8 mouse cellular contexts compared by ENCODE assay signal in genomic region chr8:80739932-80740331, GRCm38 (mm10). TPM values are rescaled to one million over a fixed set of nuclear protein-coding genes. Genes with fewer than 3 reads are reported as not detected.
DNase-seq lines count a peak whose midpoint lies in the region; ATAC-seq and TF ChIP-seq lines count a peak whose summit lies in the region.

No protein-coding gene starts in this region.

- no peak for DNase-seq in neural tube, embryonic 11.5 days (ENCODE audit: low spot score)
- no peak for DNase-seq in neural tube, embryonic 10.5 days (ENCODE audit: extremely low spot score, low spot score)
- DNase-seq in right cerebral cortex, postnatal 4 days, result no peak
- DNase-seq in left cerebral cortex, postnatal 36 days (ENCODE audit: low spot score in 2 of 2), result no peak
- DNase-seq in kidney, adult 9 months, result no peak

- H3K9ac ChIP-seq in neural tube, embryonic 11.5 days (ENCODE audit: low read length), result peak overlapping the region; percentile 30
- H3K9ac ChIP-seq in limb, embryonic 13.5 days, result peak overlapping the region; percentile 70

- peak overlapping the region; percentile 35 for H3K4me3 ChIP-seq in neural tube, embryonic 11.5 days (ENCODE audit: low read depth, low read length)
- H3K4me3 ChIP-seq in limb, embryonic 13.5 days, result peak overlapping the region; percentile 95
- peak overlapping the region; percentile 93 for H3K4me3 ChIP-seq in small intestine, adult 2 months (ENCODE audit: low read depth, low read length)

- H3K27me3 ChIP-seq in neural tube, embryonic 11.5 days (ENCODE audit: control insufficient read depth, insufficient read depth, low read length), result no peaks in the 10 kb centered on the region
- H3K27me3 ChIP-seq in limb, embryonic 13.5 days, result no peaks in the 10 kb centered on the region
- no peaks in the 10 kb centered on the region for H3K27me3 ChIP-seq in small intestine, adult 2 months (ENCODE audit: control insufficient read depth, insufficient read depth, low read length)

- H3K4me1 ChIP-seq in neural tube, embryonic 11.5 days (ENCODE audit: control insufficient read depth, insufficient read depth, low read length), result peaks cover 4% of the 10 kb centered on the region
- H3K4me1 ChIP-seq in limb, embryonic 13.5 days, result peaks cover 8% of the 10 kb centered on the region
- no peaks in the 10 kb centered on the region for H3K4me1 ChIP-seq in small intestine, adult 2 months (ENCODE audit: control insufficient read depth, insufficient read depth, insufficient read length, low read length)

- no peaks in the 10 kb centered on the region for H3K9me3 ChIP-seq in neural tube, embryonic 11.5 days (ENCODE audit: control insufficient read depth, low read length)
- H3K9me3 ChIP-seq in limb, embryonic 13.5 days, result no peaks in the 10 kb centered on the region

- H3K27ac ChIP-seq in neural tube, embryonic 11.5 days (ENCODE audit: low read depth, low read length), result peak overlapping the region; percentile 56
- peak overlapping the region; percentile 85 for H3K27ac ChIP-seq in limb, embryonic 13.5 days
- H3K27ac ChIP-seq in small intestine, adult 2 months (ENCODE audit: insufficient read depth, low read depth, low read length), result peak overlapping the region; percentile 98

- no peak for TF ChIP-seq CTCF in small intestine, adult 2 months (IDR thresholded peaks at IDR 0.05; ENCODE audit: extremely low read depth, insufficient read length, insufficient replicate concordance, low read depth, low read length)

- no peak for TF ChIP-seq POLR2A in small intestine, adult 2 months (IDR thresholded peaks at IDR 0.05; ENCODE audit: low read depth, low read length)

- peak; percentile 39 for ATAC-seq in neural tube, embryonic 11.5 days (ENCODE audit: insufficient read depth, low FRiP score, low TSS enrichment)
- ATAC-seq in erythroid progenitor cell, adult 5-6 weeks (replicated peaks; ENCODE audit: low FRiP score, poor library complexity, severe bottlenecking), result peak; percentile 22; the same call in 1 of the 2 replicates
- ATAC-seq in limb, embryonic 13.5 days (ENCODE audit: low FRiP score, low read depth), result peak; percentile 42; the same call in 1 of the 2 replicates

- peak overlapping the region; percentile 35 for H3K4me2 ChIP-seq in neural tube, embryonic 11.5 days (ENCODE audit: low read depth)
- H3K4me2 ChIP-seq in limb, embryonic 13.5 days (replicated peaks), result peak overlapping the region; percentile 64

- peaks cover 5% of the 10 kb centered on the region for H3K36me3 ChIP-seq in neural tube, embryonic 11.5 days (ENCODE audit: control insufficient read depth, insufficient read depth, low read length)
- peaks cover 10% of the 10 kb centered on the region for H3K36me3 ChIP-seq in limb, embryonic 13.5 days
- H3K36me3 ChIP-seq in small intestine, adult 2 months (ENCODE audit: control insufficient read depth, insufficient read depth, low read length), result peaks cover 5% of the 10 kb centered on the region; the same call in 1 of the 2 replicates

- intact Hi-C loops in left cerebral cortex, postnatal 36 days (cut with DNase I), result no loop called here

- WGBS in neural tube, embryonic 11.5 days, result 18% methylated on average over 14 of the region's 14 CpGs
- 15% methylated on average over 14 of the region's 14 CpGs for WGBS in limb, embryonic 13.5 days
- 5% methylated on average over 14 of the region's 14 CpGs for WGBS in small intestine, adult 2 months

RNA-seq across cellular contexts. Expression of gene Smarca5, which starts 0.6 kb away (rescaled TPM):
- polyA plus RNA-seq in neural tube, embryonic 11.5 days (2014; fragmentation: Nextera tagmentation; extraction: Ambion mirVana), result 145 and 153 TPM in 2 replicates
- total RNA-seq in erythroid progenitor cell, adult 5-6 weeks (2015; ENCODE audit: low replicate concordance), result 96.9 and 107 TPM in 2 replicates
- total RNA-seq in erythroid progenitor cell, adult 5-6 weeks (2017; ENCODE audit: low replicate concordance), result 205 and 231 TPM in 2 replicates
- 78.5 and 80.9 TPM in 2 replicates for polyA plus RNA-seq in limb, embryonic 13.5 days (2015; fragmentation: Nextera tagmentation; extraction: Ambion mirVana)
- 2.6 and 7.0 TPM in 2 replicates for polyA plus RNA-seq in small intestine, adult 2 months (2012; rRNA removed)
- 10 to 100 TPM; 47.0 to 59.6 TPM for total RNA-seq in left cerebral cortex, postnatal 36 days (2021)

Comparison
In these comparisons a context has a peak if more than half of its experiments do, and no peak if none do; other contexts are left out.
1. H3K4me3 ChIP-seq: peak in every context shown above with its lines; median percentile 95 in limb, embryonic 13.5 days; 93 in small intestine, adult 2 months; 35 in neural tube, embryonic 11.5 days.